Mouse (Mus musculus) cerebellum, adult 9-10 months (tissue): ENCODE results near the gene Trim38.

Source experiments
- DNase-seq: peaks from one replicate; pipeline ENCODE4 v3.0.0; 2022

Gene Trim38

GRCm38 (mm10) chr13:23761871-23762821, 7.6 kb upstream of the Trim38 start, which contains the start of gene Hist1h3a:
TSS of gene Hist1h3a (minus strand) at chr13:23762386.
- peak; percentile 94 for DNase-seq

GRCm38 (mm10) chr13:23763242-23763585, 6.5 kb upstream of the Trim38 start:
- no peak for DNase-seq

GRCm38 (mm10) chr13:23763586-23764323, 6.0 kb upstream of the Trim38 start, which contains the start of gene Hist1h1a:
TSS of gene Hist1h1a (plus strand) at chr13:23763666.
- DNase-seq: peak; percentile 85

GRCm38 (mm10) chr13:23764324-23765171, 5.2 kb upstream of the Trim38 start:
- peak; percentile 19 for DNase-seq

GRCm38 (mm10) chr13:23765172-23765513, 4.6 kb upstream of the Trim38 start:
- DNase-seq: no peak

- DNase-seq: no peak
These were observed 2.9 kb upstream of the Trim38 start for GRCm38 (mm10) chr13:23766772-23767171.

- DNase-seq: no peak
These were observed 797 bp upstream of the Trim38 start for GRCm38 (mm10) chr13:23768834-23769397.

- DNase-seq: peak; percentile 5
These were observed 3.0 kb downstream of the Trim38 start for GRCm38 (mm10) chr13:23772561-23773313.

- no peak for DNase-seq
These were observed 8.6 kb downstream of the Trim38 start for GRCm38 (mm10) chr13:23778339-23778738.

GRCm38 (mm10) chr13:23779025-23779424, 9.3 kb downstream of the Trim38 start:
- DNase-seq: no peak

GRCm38 (mm10) chr13:23792520-23792919, 22.8 kb downstream of the Trim38 start:
- peak; percentile 38 for DNase-seq

GRCm38 (mm10) chr13:23799405-23799804, 29.7 kb downstream of the Trim38 start:
- DNase-seq: no peak

- DNase-seq: no peak
These were observed 34.8 kb downstream of the Trim38 start for GRCm38 (mm10) chr13:23804532-23804931.

GRCm38 (mm10) chr13:23806422-23807052, 36.8 kb downstream of the Trim38 start, which contains the start of gene Slc17a2:
TSS of gene Slc17a2 (plus strand) at chr13:23806993.
- no peak for DNase-seq

GRCm38 (mm10) chr13:23816148-23816547, 46.4 kb downstream of the Trim38 start:
- DNase-seq: no peak

GRCm38 (mm10) chr13:23820179-23820940, 50.6 kb downstream of the Trim38 start:
- no peak for DNase-seq

GRCm38 (mm10) chr13:23822213-23822612, 52.5 kb downstream of the Trim38 start:
- DNase-seq: no peak

GRCm38 (mm10) chr13:23826606-23827005, 56.9 kb downstream of the Trim38 start:
- no peak for DNase-seq

- peak; percentile 8 for DNase-seq
These were observed 63.3 kb downstream of the Trim38 start for GRCm38 (mm10) chr13:23833053-23833452.

- DNase-seq: no peak
These were observed 65.1 kb downstream of the Trim38 start for GRCm38 (mm10) chr13:23834836-23835235.
